Mouse (Mus musculus): ENCODE results near the gene A230050P20Rik.

DNA sequence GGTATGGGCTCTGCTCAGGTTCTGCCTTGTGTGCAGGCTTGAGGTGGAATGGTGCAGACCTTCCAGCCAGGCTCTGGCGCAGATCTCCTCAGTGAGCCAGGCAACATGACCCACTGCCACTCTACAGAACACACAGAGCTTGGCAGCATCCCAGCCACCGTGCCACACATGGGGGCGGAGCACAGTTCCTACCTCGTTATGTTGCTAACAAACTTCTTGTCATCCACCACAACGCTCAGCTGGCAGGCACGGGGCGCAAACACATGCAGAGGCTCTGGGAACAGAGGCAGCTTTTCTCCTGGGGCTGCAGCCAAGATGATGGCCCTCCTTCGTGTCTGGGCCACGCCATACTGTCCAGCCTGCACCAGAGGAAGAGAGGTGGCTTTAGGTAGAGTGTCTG, 41.5 kb downstream of the A230050P20Rik start:
- TF ChIP-seq CTCF (IDR thresholded peaks at IDR 0.05; ENCODE audit: low read depth, low read length) (no peak), TAL1 (conservative IDR thresholded peaks at IDR 0.05; ENCODE audit: low read depth, low read length) (no peak), GATA1 (IDR thresholded peaks at IDR 0.05; ENCODE audit: borderline replicate concordance, low read length) (no peak), POLR2AphosphoS5 (IDR thresholded peaks at IDR 0.05; ENCODE audit: insufficient replicate concordance, low read depth, low read length) (no peak)
